Mouse (Mus musculus) v-Abl transformed pro-B cells (cell line): ENCODE results near the gene Ascl4.

Source experiments
- in situ Hi-C, 2 experiments: fragments of 400-800 bp; cut with MboI; formaldehyde crosslinking; loops; one replicate each; pipeline ENCODE4 v1.15.1; 2025; ENCODE audit not compliant: unreplicated experiment in 2 of 2

Ascl4 gene

DNA sequence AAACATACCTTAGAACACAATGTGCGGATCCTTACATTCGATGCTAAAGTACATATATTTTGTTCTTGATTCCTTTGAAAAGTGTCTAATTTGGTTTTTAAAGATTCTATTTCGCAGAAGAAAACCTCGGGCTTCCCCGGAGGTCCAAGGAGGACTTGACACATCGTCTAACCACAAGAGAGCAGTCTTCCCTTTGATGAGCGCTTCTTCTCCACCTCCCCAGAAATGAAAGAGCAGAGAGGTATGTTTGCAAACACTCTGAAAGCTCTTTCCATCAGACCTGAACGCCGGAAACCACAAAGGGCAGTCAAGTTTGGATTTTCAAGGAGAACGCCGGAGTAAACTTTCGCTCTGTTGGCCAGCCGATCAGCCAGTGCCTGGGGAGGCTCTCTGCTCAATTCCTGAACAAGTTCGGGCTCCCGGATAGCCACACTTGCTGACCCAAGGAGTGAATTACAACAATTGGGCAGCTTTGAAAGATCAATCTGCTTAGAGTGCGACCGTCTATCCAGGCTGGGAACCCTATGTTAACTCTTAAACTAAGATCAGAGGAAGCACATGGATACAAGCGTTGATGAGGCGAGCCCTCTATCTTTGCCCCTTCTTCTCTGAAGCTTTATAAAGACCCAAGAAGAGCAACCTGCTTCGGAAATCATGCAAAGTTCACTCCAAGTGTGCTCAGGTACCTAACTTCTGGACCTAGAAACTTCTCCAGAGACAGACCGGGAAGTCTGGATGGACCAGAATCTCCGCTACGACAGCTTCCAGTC lies at the start of gene Ascl4:
Ascl4 (plus strand) TSS at position 6 of the 770 bp plus-strand sequence.
- in situ Hi-C loops = loop anchor here (10.0 to 25.0 kb wide), 3 partner anchors 237 to 1184 kb away; partner anchors contain the start of genes Hsp90b1 (in 1 of the 2) and Ttc41 (in 1 of the 2)

DNA sequence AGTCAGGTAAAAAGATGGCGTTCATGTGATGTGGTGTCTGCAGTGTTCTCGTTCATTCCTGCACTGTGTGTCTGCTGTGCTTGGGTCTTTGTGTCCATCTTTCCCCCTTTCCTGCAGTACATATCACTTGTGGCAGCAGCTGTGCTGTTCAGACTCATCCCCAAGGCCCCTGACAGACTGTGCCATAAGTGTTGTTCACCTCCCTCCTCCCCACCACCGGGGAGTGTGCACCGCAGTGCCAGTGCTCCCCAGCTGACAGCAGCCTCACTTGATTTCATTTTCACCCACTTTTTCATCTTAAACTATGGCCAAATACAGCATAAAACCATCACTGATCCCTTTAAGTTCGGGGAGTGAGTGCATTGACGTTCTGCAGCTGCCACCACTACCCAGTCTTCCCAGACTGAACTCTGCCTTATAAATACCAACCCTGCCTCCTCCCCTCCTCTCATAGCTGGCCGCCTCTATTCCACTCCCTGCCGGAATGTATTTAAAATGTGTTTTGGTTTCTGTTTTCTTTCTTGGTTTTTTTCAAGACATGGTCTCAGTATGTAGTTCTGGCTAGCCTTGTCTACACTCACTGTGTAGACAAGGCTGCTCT lies 47.5 kb upstream of the Ascl4 start:
- in situ Hi-C loops = loop anchor here (10.0 to 25.0 kb wide), 2 partner anchors 75 to 1243 kb away; partner anchors contain the start of gene Rtcb (in 2 of the 2)

DNA sequence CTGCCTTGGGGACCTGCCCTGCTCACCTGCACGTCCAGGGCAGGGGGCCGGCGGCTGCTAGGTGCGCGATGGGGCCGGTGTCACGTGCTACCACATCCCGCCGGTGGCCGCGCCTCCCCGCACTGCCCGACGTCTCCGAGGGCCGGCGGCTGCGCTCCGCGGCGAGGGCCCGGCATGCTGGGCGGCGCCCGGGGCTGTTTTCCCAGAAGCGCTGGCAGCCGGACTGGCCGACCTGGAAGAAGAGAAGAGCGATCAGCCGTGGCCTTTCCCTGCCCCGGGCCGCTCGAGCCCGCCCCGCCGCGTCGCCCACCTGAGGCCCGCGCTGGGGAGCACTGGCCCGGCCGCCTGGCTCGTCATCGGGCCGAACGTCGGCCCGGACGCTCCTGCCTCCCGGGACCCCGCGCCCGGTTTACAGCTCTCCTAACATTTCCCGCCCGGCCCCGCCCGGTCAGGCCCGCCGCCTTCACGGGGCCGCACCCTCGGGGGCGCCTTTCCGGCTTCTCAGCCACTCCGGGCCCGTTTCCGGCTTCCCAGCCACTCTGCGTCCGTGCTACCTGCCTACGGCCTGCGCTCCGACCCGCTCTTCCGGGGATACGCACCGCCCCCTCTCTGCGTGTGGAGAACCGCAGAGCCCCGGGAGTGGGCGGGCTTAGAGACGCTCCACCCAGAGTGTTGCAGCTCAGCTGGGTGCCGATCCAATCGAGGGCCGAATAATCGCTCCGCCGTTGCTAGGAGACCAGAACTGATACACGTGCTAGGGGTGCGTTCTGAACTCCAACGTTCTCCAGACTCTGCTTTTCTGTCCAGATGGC lies 10.8 kb upstream of the Ascl4 start, which contains the start of gene Prdm4:
Prdm4 (minus strand) TSS at position 645 of the 812 bp plus-strand sequence.
- in situ Hi-C loops = loop anchor here in 1 of 2 experiments (5.0 to 25.0 kb wide), 2 partner anchors 36 to 729 kb away; partner anchors contain the start of gene Cry1

DNA sequence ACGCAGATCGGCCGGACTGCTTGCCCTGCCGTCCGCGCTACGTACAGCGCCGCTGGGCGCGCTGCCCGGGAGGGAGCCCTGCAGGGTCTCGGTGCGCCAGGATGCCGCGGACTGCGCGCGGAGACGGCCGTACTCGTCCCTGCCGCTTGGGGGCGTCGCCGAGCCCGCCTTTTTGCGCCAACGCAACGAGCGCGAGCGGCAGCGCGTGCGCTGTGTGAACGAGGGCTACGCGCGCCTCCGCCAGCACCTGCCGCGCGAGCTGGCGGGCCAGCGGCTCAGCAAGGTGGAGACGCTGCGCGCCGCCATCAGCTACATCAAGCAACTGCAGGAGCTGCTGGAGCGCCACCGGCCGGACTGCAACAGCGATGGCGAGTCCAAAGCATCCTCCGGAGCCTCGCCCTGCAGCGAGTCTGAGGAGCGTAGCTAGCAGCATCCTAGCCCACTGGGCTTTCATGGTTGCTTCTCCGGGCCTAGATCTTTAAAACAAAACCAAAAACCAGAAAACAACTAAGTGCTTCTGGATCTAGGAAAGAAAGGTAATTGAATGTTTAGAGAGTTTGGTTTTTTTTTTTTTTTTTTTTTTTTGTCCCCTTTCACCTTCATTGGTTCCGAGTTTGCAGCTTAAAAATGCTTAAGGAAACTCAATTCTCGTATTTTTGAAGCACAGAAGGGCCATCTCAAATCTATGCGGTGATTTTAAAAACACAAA lies 1.2 kb downstream of the Ascl4 start:
- in situ Hi-C loops = loop anchor here (10.0 to 25.0 kb wide), 3 partner anchors 236 to 1184 kb away; partner anchors contain the start of genes Hsp90b1 (in 1 of the 2) and Ttc41 (in 1 of the 2)

DNA sequence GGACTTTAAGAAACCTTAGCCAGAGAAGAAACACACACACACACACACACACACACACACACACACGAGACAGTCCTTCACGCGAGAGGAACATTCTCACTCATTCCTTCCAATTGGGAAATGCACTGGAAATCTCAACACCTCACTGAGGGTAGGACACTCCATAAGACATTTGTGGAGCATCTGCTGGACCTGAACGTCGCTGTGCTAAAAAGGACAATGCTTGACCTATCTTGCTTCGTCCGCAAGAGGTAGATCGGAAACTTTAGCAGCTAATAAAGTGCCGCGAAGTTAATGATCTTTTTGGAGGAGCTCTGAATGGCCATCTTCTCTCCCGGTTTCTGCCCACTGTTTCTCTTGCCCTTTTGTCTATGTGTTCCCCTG lies 1.7 kb downstream of the Ascl4 start:
- in situ Hi-C loops = loop anchor here (10.0 to 25.0 kb wide), 3 partner anchors 236 to 1183 kb away; partner anchors contain the start of genes Hsp90b1 (in 1 of the 2) and Ttc41 (in 1 of the 2)

DNA sequence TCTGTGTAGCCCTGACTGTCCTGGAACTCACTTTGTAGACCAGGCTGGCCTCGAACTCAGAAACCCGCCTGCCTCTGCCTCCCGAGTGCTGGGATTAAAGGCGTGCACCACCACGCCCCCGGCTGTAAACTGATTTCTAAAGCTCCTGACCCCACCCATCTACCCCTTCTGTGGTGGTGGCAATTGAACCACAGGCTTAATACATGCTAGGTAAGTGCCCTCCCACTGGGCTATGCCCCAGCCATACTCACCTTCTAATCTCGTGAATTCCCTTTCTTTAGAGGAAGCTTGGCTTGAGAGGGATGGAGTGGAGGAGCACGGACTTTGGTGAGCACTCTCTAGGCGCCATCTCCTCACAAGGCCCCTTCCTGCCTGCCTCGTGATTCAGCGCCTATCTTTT lies 2.5 kb downstream of the Ascl4 start:
- in situ Hi-C loops = loop anchor here (10.0 to 25.0 kb wide), 3 partner anchors 235 to 1182 kb away; partner anchors contain the start of genes Hsp90b1 (in 1 of the 2) and Ttc41 (in 1 of the 2)

DNA sequence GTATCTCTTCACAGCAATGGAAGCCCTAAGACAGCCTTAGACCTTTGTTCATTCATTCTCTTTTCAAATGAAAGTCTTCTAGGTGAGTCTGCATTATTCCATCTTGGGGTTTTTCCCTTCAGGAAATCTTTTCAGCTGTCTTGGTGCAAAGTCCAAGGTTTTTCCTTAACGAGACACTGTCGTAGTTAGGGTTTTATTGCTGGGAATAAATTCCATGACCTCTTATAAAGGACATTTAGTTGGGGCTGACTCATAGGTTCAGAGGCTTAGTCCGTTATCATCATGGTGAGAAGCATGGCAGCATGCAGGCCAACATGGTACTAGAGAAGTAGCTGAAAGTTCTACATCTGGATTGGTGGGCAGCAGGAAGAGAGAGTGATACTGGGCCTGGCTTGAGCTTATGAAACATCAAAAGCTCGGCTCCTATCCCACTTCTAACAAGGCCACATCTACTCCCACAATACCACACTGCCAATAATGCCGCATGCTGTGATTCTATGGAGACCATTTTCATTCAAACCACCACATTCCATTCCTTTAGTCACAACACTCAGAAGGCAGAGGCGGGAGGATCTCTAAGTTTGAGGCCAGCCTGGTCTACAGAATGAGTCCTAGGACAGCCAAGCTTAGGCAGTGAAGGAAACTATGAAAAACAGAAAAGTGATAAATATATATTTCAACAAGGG lies 8.9 kb downstream of the Ascl4 start:
- in situ Hi-C loops = loop anchor here (25.0 kb wide), 2 partner anchors 776 to 1176 kb away; partner anchors contain the start of genes Hsp90b1 (in 1 of the 2) and Ttc41 (in 1 of the 2)

DNA sequence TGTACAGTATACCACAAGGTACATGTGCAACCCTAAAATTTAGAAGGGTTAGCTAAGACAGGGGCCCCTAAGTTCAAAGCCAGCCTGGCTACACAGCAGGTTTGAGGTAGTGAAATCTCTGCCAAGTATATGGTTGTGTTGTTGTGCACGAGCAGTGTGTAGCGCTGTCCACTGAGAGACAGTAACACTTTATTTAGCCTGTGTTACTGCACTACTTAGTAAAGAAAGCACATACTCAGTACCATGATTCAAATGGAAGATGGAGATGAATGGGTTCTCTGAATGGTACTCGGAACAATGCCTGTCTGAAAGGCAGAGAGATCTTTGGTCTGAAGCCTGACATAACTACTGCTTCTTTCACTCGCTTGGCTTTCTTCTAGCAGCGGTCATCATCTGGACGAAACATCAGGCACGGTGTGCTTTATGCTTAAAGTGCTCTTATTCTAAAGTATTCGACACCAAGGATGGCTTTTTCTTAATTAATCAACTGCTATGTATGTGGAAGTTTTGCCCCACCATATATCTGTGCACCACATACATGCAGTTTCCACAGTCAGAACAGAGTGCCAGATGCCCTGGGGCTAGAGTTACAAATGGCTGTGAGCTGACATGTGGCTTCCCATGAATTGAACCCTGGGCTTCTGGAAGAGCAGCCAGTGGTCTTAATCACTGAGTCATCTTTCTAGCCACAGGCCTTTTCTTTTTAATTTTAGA lies 21.2 kb downstream of the Ascl4 start:
- in situ Hi-C loops = loop anchor here (25.0 kb wide), 2 partner anchors 764 to 1164 kb away; partner anchors contain the start of genes Hsp90b1 (in 1 of the 2) and Ttc41 (in 1 of the 2)

DNA sequence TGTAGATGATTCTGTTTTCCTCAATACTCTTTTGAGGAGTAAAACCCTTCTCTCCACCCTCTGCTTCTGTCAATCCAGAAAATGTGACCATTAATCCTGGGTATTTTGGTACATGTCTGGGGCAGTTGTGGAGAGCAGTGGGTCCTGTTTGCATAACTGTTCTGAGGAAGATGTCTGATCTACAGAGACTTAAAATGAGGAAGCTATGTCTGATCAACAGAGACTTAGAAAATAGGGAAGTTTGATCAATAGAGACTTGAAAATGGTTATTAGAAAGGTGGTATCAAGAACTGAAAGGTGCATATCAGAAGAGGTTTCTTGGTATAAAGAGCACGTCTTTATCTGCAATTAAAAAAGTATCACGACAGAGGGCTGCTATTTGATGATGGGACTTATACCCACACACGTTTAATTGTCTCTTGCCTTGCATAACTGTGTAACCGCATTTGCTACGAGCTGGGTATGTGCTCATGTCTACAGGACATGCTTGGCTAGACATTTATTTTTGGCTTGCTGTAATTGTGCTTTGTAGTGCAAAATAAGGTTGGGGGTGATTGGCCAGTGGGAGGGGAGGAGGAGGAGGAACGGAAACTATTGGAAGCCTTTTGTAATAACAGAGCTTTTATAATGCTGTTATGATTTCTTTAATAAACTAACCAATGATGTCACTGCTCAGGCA lies 24.4 kb downstream of the Ascl4 start:
- in situ Hi-C loops = loop anchor here (5.0 to 10.0 kb wide), 2 partner anchors 35 to 77 kb away; partner anchors contain the start of gene Prdm4 (in 1 of the 2)

DNA sequence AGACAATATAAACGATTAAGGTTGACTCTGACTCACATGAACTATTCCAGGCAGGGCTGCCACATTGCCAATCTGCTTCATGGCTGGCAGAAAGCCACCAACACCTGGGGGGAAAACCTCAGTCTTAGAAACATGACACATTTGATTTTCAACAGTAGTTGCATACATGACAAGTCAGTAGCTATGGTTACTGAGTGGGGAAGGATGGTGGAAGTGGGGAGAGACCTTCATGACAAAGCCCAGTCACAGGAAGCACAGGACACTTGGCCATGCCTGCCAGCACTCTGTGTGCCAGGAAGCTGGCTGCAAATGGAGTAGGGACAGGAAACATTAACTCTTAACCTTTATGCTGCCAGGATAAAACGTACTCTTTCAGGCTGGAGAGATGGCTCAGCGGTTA lies 25.9 kb downstream of the Ascl4 start:
- in situ Hi-C loops = loop anchor here (5.0 to 10.0 kb wide), 2 partner anchors 36 to 79 kb away; partner anchors contain the start of gene Prdm4 (in 1 of the 2)

DNA sequence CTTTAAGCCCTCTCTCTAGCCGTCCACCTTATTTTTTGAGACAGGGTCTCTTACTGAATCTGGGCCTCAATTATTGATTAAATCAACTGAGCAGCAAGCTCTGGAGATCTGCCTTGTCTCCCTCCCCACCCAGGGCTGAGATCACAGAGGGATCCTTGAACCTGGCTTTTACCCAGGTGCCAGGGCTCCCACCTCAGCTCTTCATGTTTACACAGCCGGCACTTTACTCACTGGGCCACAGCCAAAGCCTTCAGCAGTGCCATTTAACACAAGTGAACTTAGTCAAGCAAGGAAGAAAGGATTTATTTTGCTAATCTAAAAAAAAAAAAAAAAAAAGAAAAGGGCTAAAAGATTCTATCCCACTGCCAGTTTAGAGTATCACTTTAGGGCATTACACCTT lies 26.9 kb downstream of the Ascl4 start:
- in situ Hi-C loops = loop anchor here (5.0 to 10.0 kb wide), 2 partner anchors 37 to 80 kb away; partner anchors contain the start of gene Prdm4 (in 1 of the 2)

DNA sequence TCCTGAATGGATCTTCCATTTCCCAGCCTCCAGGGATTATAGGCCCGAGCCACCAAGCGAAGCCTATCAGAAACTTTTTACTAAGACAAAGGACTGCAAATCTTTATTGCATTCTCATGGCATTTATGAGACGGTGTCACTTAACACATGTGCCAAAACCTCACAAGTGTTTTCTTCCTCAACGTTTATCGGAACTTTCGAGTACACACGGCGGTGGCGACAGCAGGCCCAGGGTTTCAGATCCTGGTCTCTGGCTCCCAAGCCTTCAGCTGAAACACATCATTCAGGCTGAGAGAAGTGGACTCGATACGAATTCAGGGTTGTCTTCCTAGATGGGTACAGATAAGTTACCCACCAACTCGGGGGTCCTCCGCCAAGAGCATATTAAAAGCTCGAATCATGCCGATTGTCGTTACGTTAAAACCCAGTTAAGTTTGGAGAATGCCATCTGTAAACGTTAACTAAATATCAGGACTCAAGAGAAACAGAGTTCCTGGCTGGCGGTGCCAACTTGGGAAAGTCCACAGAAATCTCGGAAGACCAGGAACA lies 29.5 kb downstream of the Ascl4 start:
- in situ Hi-C loops = loop anchor here (10.0 kb wide), 1 partner anchor 82 kb away; no protein-coding TSS in a partner anchor

DNA sequence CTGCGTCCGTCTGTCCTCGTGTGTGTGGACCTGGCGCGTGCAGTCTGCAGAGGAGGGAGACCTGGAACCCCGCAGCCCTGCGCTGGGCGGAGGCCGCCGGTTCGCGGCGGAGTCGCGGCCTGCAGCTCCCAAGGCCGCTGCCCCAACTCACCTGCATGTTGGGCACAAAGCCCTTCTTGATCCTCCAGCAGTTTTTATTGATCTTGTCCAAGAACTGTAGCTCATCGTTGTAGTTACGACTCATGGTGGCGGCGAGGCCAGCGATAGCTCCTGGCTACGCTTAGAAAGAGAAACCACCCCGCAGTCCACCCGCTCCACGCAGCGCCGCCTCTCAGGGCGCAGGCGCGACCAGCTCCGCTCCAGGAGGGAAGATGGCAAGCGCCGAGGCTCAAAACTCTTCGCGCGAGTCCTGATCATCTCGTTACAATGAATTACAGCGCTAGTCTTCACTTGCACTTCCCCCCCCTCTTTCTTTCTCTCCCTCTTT lies 30.0 kb downstream of the Ascl4 start, which contains the start of gene Rtcb:
Rtcb (minus strand) TSS at position 360 of the 487 bp plus-strand sequence.
- in situ Hi-C loops = loop anchor here (10.0 kb wide), 1 partner anchor 83 kb away; no protein-coding TSS in a partner anchor

DNA sequence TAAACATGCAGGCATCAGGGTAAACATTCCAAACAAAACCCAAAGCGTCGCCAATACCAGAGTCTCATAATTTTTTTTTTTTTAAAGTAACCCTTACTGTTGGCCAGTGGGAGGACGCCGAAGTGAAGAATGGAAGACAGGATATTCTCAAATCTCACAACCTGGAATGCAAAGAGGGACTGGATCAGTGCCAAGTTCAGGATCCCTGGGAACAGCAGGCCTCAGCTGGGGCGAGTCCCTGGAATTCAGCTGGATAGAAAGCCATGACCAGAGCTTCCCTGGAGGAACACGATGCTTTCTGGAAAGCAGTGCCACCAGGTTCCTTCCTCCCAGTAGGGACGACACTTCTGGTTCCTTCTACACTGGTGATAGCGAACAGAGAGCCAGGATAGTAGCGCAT lies 35.4 kb downstream of the Ascl4 start:
- in situ Hi-C loops = no loop called here

DNA sequence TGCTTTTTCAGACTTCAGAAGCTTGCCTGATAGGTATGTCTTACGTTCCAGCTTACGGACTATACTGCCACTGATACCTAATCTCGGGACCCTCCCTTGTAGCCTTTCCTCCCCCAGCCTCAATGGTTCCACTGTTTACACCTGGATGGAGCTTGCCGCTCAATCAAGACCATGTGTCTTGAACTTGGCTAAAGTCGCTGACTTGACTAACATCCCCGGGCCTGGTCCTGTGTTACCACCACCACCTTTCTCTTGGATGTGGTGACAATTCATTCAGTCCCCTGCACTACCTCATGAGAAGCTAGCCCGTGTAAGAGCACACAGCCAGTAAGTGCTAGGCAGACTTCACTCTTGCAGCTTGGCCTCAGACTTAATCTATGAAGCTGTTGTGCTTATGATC lies 36.8 kb downstream of the Ascl4 start:
- in situ Hi-C loops = no loop called here

DNA sequence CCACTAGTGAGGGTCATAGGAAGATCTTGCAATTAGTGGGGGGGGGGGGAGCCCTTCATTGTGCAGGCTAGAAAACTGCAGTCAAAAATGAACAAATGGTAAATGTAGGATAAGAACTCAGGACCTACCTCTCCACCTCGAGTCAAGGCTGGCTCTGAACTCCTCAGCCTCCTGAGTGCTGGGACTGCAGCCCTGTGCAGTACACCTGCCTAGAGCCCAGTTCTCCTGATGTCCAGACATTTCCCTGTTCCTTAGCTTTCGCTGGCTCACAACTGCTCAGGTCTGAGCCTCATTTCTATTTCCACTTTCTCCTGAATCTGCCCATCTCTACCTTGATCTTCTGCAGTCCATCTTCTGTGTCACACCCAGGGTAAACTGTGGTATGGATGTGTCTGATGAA lies 39.0 kb downstream of the Ascl4 start:
- in situ Hi-C loops = loop anchor here (5.0 kb wide), 3 partner anchors 326 to 486 kb away; no protein-coding TSS in a partner anchor
